Mouse (Mus musculus) urinary bladder, adult 2 months (tissue): Measurements from ENCODE around the gene Gna12. TPM values are rescaled to one million over a fixed set of nuclear protein-coding genes. Genes with fewer than 3 reads are reported as not detected.

Experiments used
- DNase-seq: peaks from one replicate; pipeline ENCODE4 v3.0.0; 2022; ENCODE audit warnings: low spot score
- polyA plus RNA-seq: library from polyadenylated mRNA; depleted of rRNA; stranded (reverse); fragments of >200 nt; gene quantifications from 2 replicates; pipeline ENCODE4 v1.2.3, GENCODE M21; 2012

Gna12 gene
- polyA plus RNA-seq, 1 experiment, result 46.5 TPM

DNA sequence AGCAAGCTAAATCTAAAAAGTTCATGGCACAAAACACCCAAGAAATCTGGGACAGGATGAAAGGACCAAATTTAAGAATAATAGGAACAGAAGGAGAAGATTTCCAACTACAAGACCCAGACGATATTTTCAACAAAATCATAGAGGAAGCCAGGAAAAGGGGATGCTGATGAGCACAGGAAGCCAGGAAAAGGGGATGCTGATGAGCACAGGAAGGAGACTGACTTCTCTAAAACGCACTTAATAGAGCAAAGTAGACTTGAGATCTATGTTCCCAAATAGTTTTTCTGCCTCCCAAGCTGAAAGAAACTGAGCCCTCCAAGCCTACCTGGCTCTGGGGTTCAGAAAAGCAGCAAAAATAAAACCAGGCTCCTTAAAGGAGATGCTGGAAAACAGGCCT, 2.8 kb downstream of the Gna12 start:
- no peak for DNase-seq

DNA sequence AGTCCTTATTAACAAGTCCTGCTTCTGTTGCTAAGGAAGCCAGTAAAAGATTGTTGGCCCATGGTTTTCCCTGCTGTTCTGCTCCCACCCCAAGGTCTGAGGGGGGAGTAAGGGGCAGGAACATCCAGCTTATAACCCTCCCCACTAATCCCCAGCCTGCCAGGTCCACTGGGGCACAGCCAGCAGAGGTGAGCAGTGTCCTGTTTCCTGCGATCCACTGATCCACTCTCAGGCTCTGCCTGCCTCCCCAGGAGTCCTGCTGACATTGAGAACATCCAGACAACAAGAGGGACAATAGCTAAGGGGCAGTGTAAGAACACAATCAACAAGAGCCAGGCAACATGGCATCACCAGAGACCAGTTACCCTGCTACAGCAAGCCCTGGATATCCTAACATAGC, 3.4 kb downstream of the Gna12 start:
- no peak for DNase-seq

- no peak for DNase-seq
Observed at GRCm38 (mm10) chr5:140826118-140826517, 4.1 kb downstream of the Gna12 start.

DNA sequence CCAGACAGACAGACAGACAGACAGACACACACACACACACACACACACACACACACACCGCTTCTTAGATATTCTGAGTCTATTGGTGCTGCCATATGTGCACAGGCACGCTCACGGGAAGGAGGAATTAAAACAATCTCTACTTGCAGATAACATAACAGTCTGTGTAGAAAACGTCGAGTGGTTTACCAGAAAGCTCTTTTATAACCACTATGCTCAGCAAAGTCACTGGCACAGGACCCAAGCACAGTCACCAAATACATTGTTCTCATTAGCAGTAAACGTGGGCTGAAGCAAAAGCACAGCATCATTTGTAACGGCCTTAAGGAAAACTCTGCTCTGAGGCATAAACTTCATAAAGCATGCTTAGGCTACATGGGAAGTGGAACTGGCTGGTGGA, 6.1 kb downstream of the Gna12 start:
- no peak for DNase-seq

- DNase-seq, result no peak
Observed at GRCm38 (mm10) chr5:140823386-140823785, 6.8 kb downstream of the Gna12 start.

- no peak for DNase-seq
Observed at GRCm38 (mm10) chr5:140821951-140822350, 8.3 kb downstream of the Gna12 start.

DNA sequence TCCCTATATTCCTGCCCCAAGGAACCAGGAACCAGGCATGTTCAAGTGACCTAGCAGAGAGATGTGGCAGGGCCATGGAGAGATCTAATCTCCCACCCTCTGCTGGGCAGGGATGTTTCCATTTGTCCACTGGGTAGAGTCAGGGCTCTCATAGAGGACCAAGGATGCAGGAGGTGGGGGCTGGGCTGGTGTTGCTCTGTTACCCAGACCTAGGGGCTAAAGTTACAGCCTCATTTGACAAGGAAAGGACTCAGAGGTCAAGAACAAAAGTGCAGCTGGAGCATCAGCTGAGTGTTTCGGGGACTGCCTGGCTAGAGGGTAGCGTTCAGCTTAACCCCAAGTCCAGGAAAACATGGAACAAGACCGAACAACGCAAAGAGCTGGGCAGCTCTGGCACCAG, 9.7 kb downstream of the Gna12 start:
- DNase-seq, result no peak

DNA sequence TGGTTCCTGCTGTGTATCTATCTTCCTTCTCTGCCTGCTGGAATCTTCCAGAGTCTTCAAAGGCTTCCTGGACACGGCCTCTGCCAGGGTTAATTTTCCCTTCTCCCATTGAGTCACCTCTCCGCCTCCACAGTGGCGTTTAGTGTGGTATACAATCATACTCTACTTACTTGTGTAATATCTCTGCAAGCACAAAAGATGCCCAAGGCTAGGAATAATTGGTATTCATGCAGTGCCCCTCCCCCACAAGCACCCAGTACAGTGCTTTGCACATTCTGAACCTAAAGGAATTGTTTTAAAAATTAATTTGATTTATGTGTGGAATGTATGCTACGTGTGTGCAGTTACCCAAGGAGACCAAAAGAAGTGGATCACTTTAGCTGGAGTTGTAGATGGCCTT, 10.6 kb downstream of the Gna12 start:
- no peak for DNase-seq

- no peak for DNase-seq
Observed at GRCm38 (mm10) chr5:140818482-140819076, 11.7 kb downstream of the Gna12 start.

DNA sequence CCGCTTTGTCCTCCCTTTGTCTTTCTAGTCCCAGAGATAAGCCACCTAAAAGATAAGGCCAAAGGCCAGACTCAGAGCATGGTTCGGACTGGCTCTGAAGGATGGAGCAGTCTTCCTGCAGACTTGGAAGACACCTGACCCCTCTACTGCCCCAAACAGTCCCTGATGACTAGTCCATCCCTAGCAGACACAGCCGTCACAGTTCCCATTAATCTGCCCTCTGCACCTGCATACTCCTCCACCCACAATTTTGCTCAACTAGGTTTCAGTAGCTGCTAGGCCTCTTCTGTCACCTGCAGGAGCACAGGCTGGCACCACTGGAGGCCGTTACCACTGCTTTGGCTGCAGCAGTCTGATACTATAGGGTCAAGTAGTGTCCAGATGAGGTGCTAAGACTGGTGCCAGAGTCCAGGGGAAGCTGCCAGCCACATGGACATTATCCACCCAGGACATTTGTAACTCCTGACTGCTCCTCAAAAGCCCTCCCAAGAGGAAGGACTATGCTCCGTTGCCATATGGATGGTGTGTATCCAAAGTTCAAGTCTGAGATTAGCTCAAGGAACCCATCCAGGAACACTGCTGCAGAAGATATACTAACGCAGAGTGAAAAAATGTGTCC, 13.2 kb downstream of the Gna12 start:
- no peak for DNase-seq

DNA sequence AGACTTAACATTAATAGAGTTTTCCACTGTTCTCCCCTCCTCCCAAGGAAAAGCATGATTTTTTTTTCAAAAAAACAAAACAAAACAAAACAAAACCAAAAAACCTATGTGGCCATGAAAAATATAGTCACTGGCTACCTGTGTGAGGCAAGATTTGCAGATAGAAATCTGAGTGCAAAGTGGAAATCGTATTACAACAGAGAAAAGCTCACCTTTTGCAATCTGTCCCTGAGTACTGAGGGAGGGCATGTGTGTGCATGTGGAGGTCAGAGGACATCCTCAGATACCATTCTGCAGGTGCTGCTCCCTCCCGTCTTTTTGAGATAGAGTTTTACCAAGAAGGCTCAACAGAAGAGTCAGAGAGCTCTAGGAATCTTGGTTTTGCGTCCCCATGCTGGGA, 14.2 kb downstream of the Gna12 start:
- no peak for DNase-seq

- no peak for DNase-seq
Observed at GRCm38 (mm10) chr5:140815059-140815728, 15.0 kb downstream of the Gna12 start.

DNA sequence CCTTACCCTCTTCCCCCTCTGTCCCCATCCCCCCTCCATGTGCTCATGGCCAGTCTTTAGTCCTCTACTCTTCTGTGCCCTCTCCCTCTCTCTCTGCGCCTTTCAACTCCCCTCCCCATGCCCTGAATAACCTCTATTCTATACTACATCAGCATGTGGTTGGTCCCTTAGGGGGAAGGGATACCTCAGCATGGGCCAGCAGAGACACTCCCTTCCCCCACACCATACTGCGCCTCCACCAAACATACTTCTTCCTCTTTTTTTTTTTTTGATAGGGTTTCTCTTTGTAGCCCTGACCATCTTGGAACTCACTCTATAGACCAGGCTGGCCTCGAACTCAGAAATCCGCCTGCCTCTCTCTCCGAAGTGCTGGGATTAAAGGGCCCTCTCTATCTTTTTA, 15.8 kb downstream of the Gna12 start:
- no peak for DNase-seq

GRCm38 (mm10) chr5:140812699-140813098, 17.5 kb downstream of the Gna12 start:
- DNase-seq, result no peak

DNA sequence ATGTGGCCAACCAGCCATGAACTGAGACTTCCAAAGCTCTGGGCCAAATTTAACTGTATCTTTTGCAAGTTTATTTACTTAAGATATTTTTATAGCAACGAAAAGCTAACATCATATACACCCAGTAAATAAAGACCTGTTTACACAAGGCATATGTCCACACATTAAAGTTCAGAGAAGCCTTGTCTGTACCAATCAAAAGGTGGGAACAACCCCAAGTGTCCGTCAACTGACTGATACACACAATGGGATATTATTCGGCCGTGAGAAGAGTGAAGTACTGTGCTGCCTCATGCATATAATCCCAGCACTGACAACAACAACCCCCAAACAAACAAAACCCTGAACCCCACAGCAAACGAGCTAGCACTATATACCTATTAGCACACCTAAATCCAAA, 18.2 kb downstream of the Gna12 start:
- DNase-seq, result no peak

DNA sequence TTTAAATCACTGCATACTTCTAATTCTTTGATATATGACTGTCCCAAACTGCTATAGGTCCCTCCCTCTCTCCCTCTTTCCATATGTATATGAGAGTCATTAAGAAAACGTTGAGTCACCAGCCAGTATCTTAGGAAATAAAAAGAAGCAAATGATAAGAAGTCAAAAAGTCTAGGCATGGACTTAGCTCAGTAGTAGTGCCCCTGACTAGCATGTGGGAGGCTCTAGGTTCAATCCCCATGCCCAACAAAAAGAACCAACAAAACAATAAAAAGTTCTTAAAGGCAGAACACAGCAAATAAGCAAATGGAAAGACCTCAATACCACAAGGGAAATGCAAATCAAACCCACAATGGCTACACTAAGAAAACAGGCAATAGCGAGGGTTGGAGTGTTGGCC, 18.8 kb downstream of the Gna12 start:
- no peak for DNase-seq

GRCm38 (mm10) chr5:140806939-140807338, 23.3 kb downstream of the Gna12 start:
- no peak for DNase-seq

DNA sequence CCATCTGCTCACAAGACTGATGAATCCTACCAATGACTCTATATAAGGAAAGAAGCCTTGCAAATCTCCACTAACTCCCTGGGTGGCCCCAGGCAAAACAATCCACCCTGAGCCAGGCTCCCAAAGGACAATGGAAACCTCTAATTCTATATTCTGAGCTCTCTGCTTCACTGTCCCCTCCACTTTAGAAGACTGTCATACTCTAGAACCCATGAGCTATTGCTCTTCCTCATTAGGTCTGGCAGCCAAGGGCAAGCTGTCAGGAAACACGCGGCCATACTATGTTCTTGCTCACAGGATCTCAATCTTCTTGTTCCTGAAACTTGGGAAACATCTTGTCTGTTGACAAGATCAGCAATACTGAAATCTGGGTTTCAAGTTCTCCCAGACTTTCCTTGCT, 24.0 kb downstream of the Gna12 start:
- DNase-seq, result no peak

GRCm38 (mm10) chr5:140801782-140802181, 28.4 kb downstream of the Gna12 start:
- DNase-seq, result no peak

- no peak for DNase-seq
Observed at GRCm38 (mm10) chr5:140800288-140800923, 29.8 kb downstream of the Gna12 start.

DNA sequence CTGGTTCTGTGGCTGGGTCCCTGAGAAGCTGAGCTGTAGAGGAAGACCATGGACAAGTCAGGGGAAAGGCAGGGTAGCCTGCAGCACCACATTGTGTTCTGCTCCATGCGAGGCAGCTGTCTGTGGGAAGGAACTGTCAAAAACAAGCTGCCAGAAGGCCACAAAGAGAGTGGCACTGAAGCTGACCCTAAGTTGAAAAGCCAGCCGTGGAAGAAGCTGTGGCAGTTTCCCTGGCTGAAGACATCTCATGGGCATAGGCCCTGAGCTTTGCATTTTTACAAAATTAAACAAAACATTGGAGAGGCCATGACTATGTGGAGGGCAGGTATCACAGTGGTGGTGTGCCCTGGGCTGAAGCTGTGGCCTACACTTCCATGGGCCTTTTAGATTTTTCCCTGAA, 31.0 kb downstream of the Gna12 start:
- DNase-seq, result no peak

- no peak for DNase-seq
Observed at GRCm38 (mm10) chr5:140798775-140799174, 31.5 kb downstream of the Gna12 start.

DNA sequence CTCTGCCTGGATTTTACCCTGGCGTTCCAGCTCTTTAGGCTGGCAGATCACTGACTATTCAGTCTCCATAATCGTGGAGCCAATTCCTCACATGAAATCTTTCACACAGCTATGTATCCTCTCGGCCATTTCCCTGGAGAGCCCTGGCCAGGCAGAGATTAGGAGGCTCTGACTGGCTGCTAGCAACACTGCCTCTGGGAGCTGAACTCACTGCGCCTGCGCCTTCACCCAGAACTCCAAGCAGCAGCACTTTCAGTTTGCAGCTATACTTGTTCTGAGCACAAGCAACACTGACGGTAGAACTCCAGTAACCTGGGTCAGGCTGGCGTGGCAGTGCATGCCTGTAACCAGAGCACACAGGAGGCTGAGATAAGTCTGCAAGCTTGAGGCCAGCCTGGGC, 32.1 kb downstream of the Gna12 start:
- DNase-seq, result no peak
